Mouse (Mus musculus) thymus, postnatal 36 days (tissue): Measurements from ENCODE around the gene Pcp4l1.

ENCODE experiments used
- DNase-seq, 2 experiments: peaks; one replicate each; pipeline ENCODE4 v3.0.0; 2022; ENCODE audit warnings: mixed read lengths in 2 of 2

Pcp4l1 gene

GRCm38 (mm10) chr1:171135600-171135999 lies 60.5 kb downstream of the Pcp4l1 start:
- DNase-seq = no peak

- DNase-seq = no peak
Observed at GRCm38 (mm10) chr1:171130971-171131370, 65.1 kb downstream of the Pcp4l1 start.

- no peak for DNase-seq
Observed at GRCm38 (mm10) chr1:171129251-171129650, 66.8 kb downstream of the Pcp4l1 start.

GRCm38 (mm10) chr1:171124398-171124797 lies 71.7 kb downstream of the Pcp4l1 start:
- DNase-seq = no peak
